Mouse (Mus musculus) left cerebral cortex, postnatal 4 days (tissue): ENCODE data around the gene Trp53tg5. TPM values are rescaled to one million over a fixed set of nuclear protein-coding genes. Genes with fewer than 3 reads are reported as not detected.

Source experiments
- DNase-seq: peaks from one replicate; pipeline ENCODE4 v3.0.0-alpha.2; 2022
- intact Hi-C: fragments of 180-260 bp; cut with DNase I; formaldehyde crosslinking; loops from one replicate; pipeline ENCODE4 v1.15.1; 2025
- total RNA-seq, 2 experiments: library from RNA; stranded (reverse); gene quantifications; 2 replicates each; pipeline ENCODE4 v1.2.3; 2021

Trp53tg5 gene
- total RNA-seq, 2 experiments from 2014 or later: not detected

- DNase-seq: no peak
- intact Hi-C loops: no loop called here
Measured at GRCm38 (mm10) chr2:164453047-164453757, 20.3 kb downstream of the Trp53tg5 start.

GRCm38 (mm10) chr2:164452000-164452676, 21.4 kb downstream of the Trp53tg5 start:
- DNase-seq: no peak
- intact Hi-C loops: no loop called here

GRCm38 (mm10) chr2:164449341-164450042, 24.0 kb downstream of the Trp53tg5 start:
- DNase-seq: no peak
- intact Hi-C loops: no loop called here

GRCm38 (mm10) chr2:164448921-164449320, 24.6 kb downstream of the Trp53tg5 start:
- no peak for DNase-seq

GRCm38 (mm10) chr2:164448140-164448539, 25.4 kb downstream of the Trp53tg5 start:
- intact Hi-C loops: no loop called here
- DNase-seq: no peak

More at GRCm38 (mm10) chr2:164448921-164449320, 24.6 kb downstream of the Trp53tg5 start:
- intact Hi-C loops: no loop called here

GRCm38 (mm10) chr2:164446086-164446469, 27.4 kb downstream of the Trp53tg5 start:
- intact Hi-C loops: no loop called here
- DNase-seq: no peak

- DNase-seq: no peak
- intact Hi-C loops: no loop called here
Measured at GRCm38 (mm10) chr2:164445399-164446085, 28.0 kb downstream of the Trp53tg5 start.

- DNase-seq: no peak
- intact Hi-C loops: no loop called here
Measured at GRCm38 (mm10) chr2:164444701-164445100, 28.8 kb downstream of the Trp53tg5 start.

- DNase-seq: no peak
- intact Hi-C loops: no loop called here
Measured at GRCm38 (mm10) chr2:164443460-164444000, 30.0 kb downstream of the Trp53tg5 start, which contains the start of gene Sdc4. Gene Sdc4, minus strand, starts transcription at chr2:164443887.

- DNase-seq: peak; percentile 70
- intact Hi-C loops: no loop called here
Measured at GRCm38 (mm10) chr2:164443051-164443437, 30.5 kb downstream of the Trp53tg5 start.

- intact Hi-C loops: no loop called here
- DNase-seq: no peak
Measured at GRCm38 (mm10) chr2:164442315-164443050, 31.0 kb downstream of the Trp53tg5 start.

GRCm38 (mm10) chr2:164441731-164442130, 31.8 kb downstream of the Trp53tg5 start:
- intact Hi-C loops: no loop called here
- no peak for DNase-seq

- no peak for DNase-seq
- intact Hi-C loops: no loop called here
Measured at GRCm38 (mm10) chr2:164441155-164441554, 32.4 kb downstream of the Trp53tg5 start.

GRCm38 (mm10) chr2:164440314-164440713, 33.2 kb downstream of the Trp53tg5 start:
- no peak for DNase-seq
- intact Hi-C loops: no loop called here

GRCm38 (mm10) chr2:164439001-164439421, 34.5 kb downstream of the Trp53tg5 start:
- DNase-seq: no peak
- intact Hi-C loops: no loop called here

- DNase-seq: no peak
- intact Hi-C loops: no loop called here
Measured at GRCm38 (mm10) chr2:164438257-164438656, 35.3 kb downstream of the Trp53tg5 start.

GRCm38 (mm10) chr2:164437710-164438109, 35.8 kb downstream of the Trp53tg5 start:
- DNase-seq: no peak
- intact Hi-C loops: no loop called here

- intact Hi-C loops: no loop called here
Measured at GRCm38 (mm10) chr2:164436961-164437360, 36.6 kb downstream of the Trp53tg5 start.

GRCm38 (mm10) chr2:164436215-164436913, 37.2 kb downstream of the Trp53tg5 start:
- no peak for DNase-seq
- intact Hi-C loops: no loop called here

More at GRCm38 (mm10) chr2:164436961-164437360, 36.6 kb downstream of the Trp53tg5 start:
- DNase-seq: no peak
